Mouse (Mus musculus) kidney, postnatal 0 days (tissue): Measurements from ENCODE around the gene Lamtor2. TPM values are rescaled to one million over a fixed set of nuclear protein-coding genes. Genes with fewer than 3 reads are reported as not detected.

ENCODE experiments used
- ATAC-seq: fragments of 200-750 bp; cut with Nextera tagmentation; replicated peaks from 2 replicates; pipeline ENCODE4 v1.8.0; 2017; ENCODE audit warnings: low read depth, moderate number of reproducible peaks, moderate TSS enrichment, moderate library complexity; ENCODE audit not compliant: low FRiP score
- DNase-seq: peaks from one replicate; pipeline ENCODE4 v3.0.0-alpha.2; 2016; ENCODE audit warnings: low spot score
- H3K27ac ChIP-seq: fragments of 300-500 bp; sonication (generic); 2 replicates; pipeline ENCODE4 v1.5.1; 2014; ENCODE audit warnings: mild to moderate bottlenecking
- H3K27me3 ChIP-seq: fragments of 300-500 bp; sonication (generic); 2 replicates; pipeline ENCODE4 v1.6.1; 2014; ENCODE audit warnings: low read length, mixed read lengths; ENCODE audit not compliant: insufficient read depth
- H3K36me3 ChIP-seq: fragments of 300-500 bp; sonication (generic); 2 replicates; pipeline ENCODE4 v1.6.1; 2014; ENCODE audit warnings: low read length, mixed read lengths; ENCODE audit not compliant: insufficient read depth
- H3K4me1 ChIP-seq: fragments of 300-500 bp; sonication (generic); replicated peaks from 2 replicates; pipeline ENCODE4 v1.6.1; 2014; ENCODE audit warnings: antibody characterized with exemption, low read length, mixed read lengths; ENCODE audit not compliant: insufficient read depth
- H3K4me2 ChIP-seq: fragments of 300-500 bp; sonication (generic); 2 replicates; pipeline ENCODE4 v1.6.1; 2014; ENCODE audit warnings: mild to moderate bottlenecking, low read length, moderate library complexity, mixed read lengths
- H3K4me3 ChIP-seq: fragments of 300-500 bp; sonication (generic); replicated peaks from 2 replicates; pipeline ENCODE4 v1.5.1; 2014; ENCODE audit warnings: low read depth, low read length
- H3K9ac ChIP-seq: fragments of 300-500 bp; sonication (generic); 2 replicates; pipeline ENCODE4 v1.6.1; 2014; ENCODE audit warnings: low read depth, low read length
- H3K9me3 ChIP-seq: fragments of 300-500 bp; sonication (generic); replicated peaks from 2 replicates; pipeline ENCODE4 v1.6.1; 2016; ENCODE audit warnings: low read length, inconsistent platforms, mixed read lengths
- CTCF ChIP-seq: IDR thresholded peaks from 2 replicates; pipeline ENCODE4 v1.5.1; 2016; ENCODE audit warnings: antibody characterized with exemption, low read depth, mild to moderate bottlenecking, moderate library complexity
- WGBS: fragments of 180-500 bp; shearing (Covaris S2); extraction: QIAGEN DNeasy Blood & Tissue Kit; methylation state at CpG from one replicate; pipeline ENCODE4 v1.1.7; 2014; 5-methylcytosine and 5-hydroxymethylcytosine counted together
- microRNA counts: library from miRNA; unstranded; fragments of <30 nt; microRNA quantifications from one replicate; lab custom pipeline; 2015
- microRNA-seq: library from miRNA; unstranded; fragments of <30 nt; microRNA quantifications from one replicate; pipeline ENCODE4, GENCODE M21; 2016
- polyA plus RNA-seq: library from polyadenylated mRNA; unstranded; fragments of >200 nt; fragmentation: Nextera tagmentation; extraction: Ambion mirVana; gene quantifications from 2 replicates; pipeline ENCODE4 v1.2.1, GENCODE M21; 2015

Lamtor2 gene
- polyA plus RNA-seq, 1 experiment from 2014 or later, result 173 TPM

GRCm38 (mm10) chr3:88501366-88502030 lies 51.4 kb downstream of the Lamtor2 start:
- Histone ChIP-seq H3K9me3 (no peaks in the 10 kb centered on the region), H3K4me2 (peak overlapping the region; percentile 98), H3K9ac (peak overlapping the region; percentile 85; the same call in 1 of the 2 replicates), H3K36me3 (no peaks in the 10 kb centered on the region), H3K4me1 (peaks cover 26% of the 10 kb centered on the region), H3K27me3 (no peaks in the 10 kb centered on the region), H3K4me3 (peak overlapping the region; percentile 69), H3K27ac (peak overlapping the region; percentile 87)
- DNase-seq, result no peak
- no peak for TF ChIP-seq CTCF
- 56% methylated on average over 6 of the region's 6 CpGs for WGBS
- ATAC-seq, result no peak

GRCm38 (mm10) chr3:88500655-88501365 lies 52.1 kb downstream of the Lamtor2 start:
- H3K4me3 ChIP-seq, result peak overlapping the region; percentile 69; the same call in 1 of the 2 replicates
- TF ChIP-seq CTCF, result no peak
- ATAC-seq (no peak), DNase-seq (no peak)
- H3K9me3 ChIP-seq, result no peaks in the 10 kb centered on the region
- 46% methylated on average over 4 of the region's 4 CpGs for WGBS
- no peak overlapping the region for H3K9ac ChIP-seq
- H3K36me3 ChIP-seq, result no peaks in the 10 kb centered on the region
- H3K27me3 ChIP-seq, result no peaks in the 10 kb centered on the region
- no peak overlapping the region for H3K27ac ChIP-seq
- H3K4me1 ChIP-seq, result peaks cover 27% of the 10 kb centered on the region
- H3K4me2 ChIP-seq, result peak overlapping the region; percentile 98

- Histone ChIP-seq H3K36me3 (no peaks in the 10 kb centered on the region), H3K4me2 (0 out of 2 replicates have a peak overlapping the region, but pooled peaks have one; percentile 6), H3K4me1 (peaks cover 28% of the 10 kb centered on the region), H3K27me3 (no peaks in the 10 kb centered on the region), H3K4me3 (no peak overlapping the region), H3K9me3 (no peaks in the 10 kb centered on the region), H3K9ac (0 out of 2 replicates have a peak overlapping the region, but pooled peaks have one; percentile 5), H3K27ac (no peak overlapping the region)
- DNase-seq, result no peak
- TF ChIP-seq CTCF, result no peak
- WGBS, result 77% methylated on average over 7 of the region's 7 CpGs
- ATAC-seq, result no peak
These were observed 52.8 kb downstream of the Lamtor2 start for GRCm38 (mm10) chr3:88500087-88500486.

MicroRNAs encoded within 50 kb of the gene (microRNA counts, 519-probe panel; counts per million panel counts)
- microRNA mmu-miR-1905 (lab: Ali Mortazavi, UCI), result 330 counts per million, percentile 68 among the panel's probes with 10 or more counts

Small RNAs within 50 kb of the gene (microRNA-seq; reads per million reads assigned to microRNA genes)
- not detected for gene Mir1905

Other genes starting within 250 kb of the Lamtor2 start
- 306 and 328 TPM in 2 replicates for gene Glmp, start 228.1 kb downstream of the Lamtor2 start, polyA plus RNA-seq
- gene Tmem79, start 216.9 kb downstream of the Lamtor2 start, polyA plus RNA-seq, result 6.3 and 7.4 TPM in 2 replicates
- gene Smg5, start 216.8 kb downstream of the Lamtor2 start, polyA plus RNA-seq, result 26.7 and 30.9 TPM in 2 replicates
- gene Paqr6, start 188.5 kb downstream of the Lamtor2 start, polyA plus RNA-seq, result 15.4 and 16.6 TPM in 2 replicates
- gene Bglap3, start 180.3 kb downstream of the Lamtor2 start, polyA plus RNA-seq, result 3.8 and 4.7 TPM in 2 replicates
- gene Bglap2, start 174.4 kb downstream of the Lamtor2 start, polyA plus RNA-seq, result 4.2 and 7.1 TPM in 2 replicates
- not detected in 2 replicates for gene Bglap, start 168.6 kb downstream of the Lamtor2 start, polyA plus RNA-seq
- gene Pmf1, start 142.7 kb downstream of the Lamtor2 start, polyA plus RNA-seq, result 97.5 and 107 TPM in 2 replicates
- gene Slc25a44, start 127.9 kb downstream of the Lamtor2 start, polyA plus RNA-seq, result 17.1 and 17.7 TPM in 2 replicates
- 32.6 and 33.3 TPM in 2 replicates for gene Sema4a, start 91.9 kb downstream of the Lamtor2 start, polyA plus RNA-seq
- gene Lmna, start 43.1 kb downstream of the Lamtor2 start, polyA plus RNA-seq, result 99.3 and 108 TPM in 2 replicates
- 12.5 and 13.8 TPM in 2 replicates for gene Mex3a, start 20.7 kb downstream of the Lamtor2 start, polyA plus RNA-seq
- gene Rab25, start 4.8 kb downstream of the Lamtor2 start, polyA plus RNA-seq, result 27.4 and 28.9 TPM in 2 replicates
- 35.1 and 35.9 TPM in 2 replicates for gene Ubqln4, start 684 bp upstream of the Lamtor2 start, polyA plus RNA-seq
- gene Ssr2, start 22.8 kb upstream of the Lamtor2 start, polyA plus RNA-seq, result 294 and 311 TPM in 2 replicates
- gene Arhgef2, start 52.9 kb upstream of the Lamtor2 start, polyA plus RNA-seq, result 53.7 and 65.4 TPM in 2 replicates
- gene Rxfp4, start 100.1 kb upstream of the Lamtor2 start, polyA plus RNA-seq, result not detected in 2 replicates
- 71.4 and 72.1 TPM in 2 replicates for gene Khdc4, start 132.7 kb upstream of the Lamtor2 start, polyA plus RNA-seq
- gene Rit1, start 163.8 kb upstream of the Lamtor2 start, polyA plus RNA-seq, result 58.6 and 62.5 TPM in 2 replicates
- 8.8 and 9.1 TPM in 2 replicates for gene Syt11, start 222.1 kb upstream of the Lamtor2 start, polyA plus RNA-seq